Mouse (Mus musculus) forebrain, embryonic 11.5 days (tissue): ENCODE results near the gene Cdc42se2. TPM values are rescaled to one million over a fixed set of nuclear protein-coding genes. Genes with fewer than 3 reads are reported as not detected.

ENCODE experiments used
- ATAC-seq: fragments of 200-750 bp; cut with Nextera tagmentation; replicated peaks from 2 replicates; pipeline ENCODE4 v1.8.0; 2017; ENCODE audit warnings: moderate TSS enrichment; ENCODE audit not compliant: low FRiP score
- DNase-seq: peaks from one replicate; pipeline ENCODE4 v3.0.0-alpha.2; 2017; ENCODE audit warnings: low spot score
- H3K27ac ChIP-seq: fragments of 300-500 bp; sonication (generic); 2 replicates; pipeline ENCODE4 v1.5.1; 2014; ENCODE audit warnings: low read depth, low read length
- H3K27me3 ChIP-seq: fragments of 300-500 bp; sonication (generic); 2 replicates; pipeline ENCODE4 v1.6.1; 2014; ENCODE audit warnings: mild to moderate bottlenecking, low read length, mixed read lengths; ENCODE audit not compliant: control insufficient read depth, insufficient read depth
- H3K36me3 ChIP-seq: fragments of 300-500 bp; sonication (generic); 2 replicates; pipeline ENCODE4 v1.6.1; 2014; ENCODE audit warnings: mild to moderate bottlenecking, low read length, moderate library complexity, mixed read lengths; ENCODE audit not compliant: control insufficient read depth, insufficient read depth
- H3K4me1 ChIP-seq: fragments of 300-500 bp; sonication (generic); replicated peaks from 2 replicates; pipeline ENCODE4 v1.6.1; 2014; ENCODE audit warnings: low read length, mixed read lengths; ENCODE audit not compliant: control insufficient read depth, insufficient read depth
- H3K4me2 ChIP-seq: fragments of 300-500 bp; sonication (generic); 2 replicates; pipeline ENCODE4 v1.6.1; 2014; ENCODE audit warnings: low read depth, mild to moderate bottlenecking, low read length, moderate library complexity, mixed read lengths; ENCODE audit not compliant: severe bottlenecking
- H3K4me3 ChIP-seq: fragments of 300-500 bp; sonication (generic); 2 replicates; pipeline ENCODE4 v1.5.1; 2014; ENCODE audit warnings: low read depth, low read length
- H3K9ac ChIP-seq: fragments of 300-500 bp; sonication (generic); 2 replicates; pipeline ENCODE4 v1.6.1; 2014; ENCODE audit warnings: low read length
- H3K9me3 ChIP-seq: fragments of 300-500 bp; sonication (generic); 2 replicates; pipeline ENCODE4 v1.6.1; 2016; ENCODE audit warnings: low read length, mixed read lengths; ENCODE audit not compliant: control insufficient read depth
- WGBS: fragments of 180-500 bp; shearing (Covaris S2); extraction: QIAGEN DNeasy Blood & Tissue Kit; methylation state at CpG from one replicate; pipeline ENCODE4 v1.1.7; 2014; 5-methylcytosine and 5-hydroxymethylcytosine counted together
- polyA plus RNA-seq: library from polyadenylated mRNA; unstranded; fragments of >200 nt; fragmentation: Nextera tagmentation; extraction: Ambion mirVana; gene quantifications from 2 replicates; pipeline ENCODE4 v1.2.1, GENCODE M21; 2014

The Cdc42se2 gene
- polyA plus RNA-seq, 1 experiment from 2014 or later = 221 TPM

GRCm38 (mm10) chr11:54701848-54702247, 85.6 kb downstream of the Cdc42se2 start:
- WGBS = 98% methylated on average over 8 of the region's 8 CpGs
- no peak overlapping the region for H3K4me2 ChIP-seq

DNA sequence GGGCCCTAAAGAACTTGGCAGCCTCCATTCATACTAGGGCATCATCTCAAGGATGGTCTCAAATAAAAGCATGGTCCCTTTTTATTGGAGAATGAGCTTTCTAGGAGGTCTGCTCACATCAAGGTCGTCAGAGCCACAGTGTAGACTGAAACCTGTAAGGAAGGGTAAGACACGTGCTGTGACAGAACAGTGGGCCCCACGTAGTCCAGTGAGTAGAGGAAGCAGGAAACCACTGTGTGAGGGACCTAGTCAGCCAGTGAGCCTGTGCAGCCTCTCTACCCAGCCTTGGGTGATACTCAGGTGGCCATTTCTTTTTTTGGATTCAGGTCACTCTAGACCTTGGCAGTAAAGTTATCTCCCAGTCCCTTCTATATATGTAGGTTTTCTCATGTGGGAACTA, 87.5 kb downstream of the Cdc42se2 start:
- ATAC-seq = no peak
- 89% methylated on average over 3 of the region's 3 CpGs for WGBS

More at GRCm38 (mm10) chr11:54701848-54702247, 85.6 kb downstream of the Cdc42se2 start:
- no peaks in the 10 kb centered on the region for H3K9me3 ChIP-seq
- ATAC-seq (no peak), DNase-seq (no peak)
- H3K27me3 ChIP-seq = no peaks in the 10 kb centered on the region
- H3K4me1 ChIP-seq = no peaks in the 10 kb centered on the region
- no peak overlapping the region for H3K9ac ChIP-seq
- no peak overlapping the region for H3K27ac ChIP-seq
- H3K4me3 ChIP-seq = no peak overlapping the region
- no peaks in the 10 kb centered on the region; the same call in 1 of the 2 replicates for H3K36me3 ChIP-seq

DNA sequence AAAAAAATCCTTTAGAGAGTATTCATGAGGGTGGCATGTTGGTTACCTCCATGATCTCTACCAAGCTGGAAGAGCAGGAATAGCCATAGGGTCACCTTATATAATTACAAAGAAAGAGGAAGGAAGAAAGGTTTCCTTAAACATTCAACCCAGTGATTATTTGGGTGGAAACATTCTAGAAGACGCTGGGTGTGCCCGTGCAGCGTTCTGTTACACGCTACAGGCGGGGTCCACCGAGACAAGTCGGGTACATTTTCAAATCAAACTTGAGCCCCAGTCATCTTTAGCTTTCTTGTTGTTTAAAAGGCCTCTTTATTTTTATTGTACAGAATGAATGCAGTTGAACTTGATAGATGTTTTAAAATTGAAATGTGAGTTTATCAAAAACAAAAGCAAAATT, 88.8 kb downstream of the Cdc42se2 start:
- 92% methylated on average over 7 of the region's 7 CpGs for WGBS
- Histone ChIP-seq H3K4me3 (no peak overlapping the region), H3K27ac (no peak overlapping the region), H3K36me3 (no peaks in the 10 kb centered on the region; the same call in 1 of the 2 replicates), H3K9me3 (no peaks in the 10 kb centered on the region), H3K4me2 (no peak overlapping the region), H3K9ac (no peak overlapping the region), H3K4me1 (no peaks in the 10 kb centered on the region), H3K27me3 (no peaks in the 10 kb centered on the region)
- ATAC-seq (no peak), DNase-seq (no peak)

More for the DNA sequence above, 87.5 kb downstream of the Cdc42se2 start:
- H3K27me3 ChIP-seq = no peaks in the 10 kb centered on the region
- no peaks in the 10 kb centered on the region for H3K9me3 ChIP-seq
- no peak for DNase-seq
- no peak overlapping the region for H3K4me3 ChIP-seq
- H3K4me2 ChIP-seq = no peak overlapping the region
- H3K4me1 ChIP-seq = no peaks in the 10 kb centered on the region
- no peaks in the 10 kb centered on the region; the same call in 1 of the 2 replicates for H3K36me3 ChIP-seq
- H3K9ac ChIP-seq = no peak overlapping the region
- no peak overlapping the region for H3K27ac ChIP-seq

GRCm38 (mm10) chr11:54697611-54698010, 89.9 kb downstream of the Cdc42se2 start:
- no peaks in the 10 kb centered on the region for H3K27me3 ChIP-seq
- no peaks in the 10 kb centered on the region for H3K4me1 ChIP-seq
- DNase-seq (no peak), ATAC-seq (no peak)
- no peaks in the 10 kb centered on the region for H3K9me3 ChIP-seq
- WGBS = 92% methylated on average over 5 of the region's 5 CpGs
- no peak overlapping the region for H3K9ac ChIP-seq
- H3K27ac ChIP-seq = no peak overlapping the region
- H3K4me2 ChIP-seq = no peak overlapping the region
- no peaks in the 10 kb centered on the region; the same call in 1 of the 2 replicates for H3K36me3 ChIP-seq
- H3K4me3 ChIP-seq = no peak overlapping the region

DNA sequence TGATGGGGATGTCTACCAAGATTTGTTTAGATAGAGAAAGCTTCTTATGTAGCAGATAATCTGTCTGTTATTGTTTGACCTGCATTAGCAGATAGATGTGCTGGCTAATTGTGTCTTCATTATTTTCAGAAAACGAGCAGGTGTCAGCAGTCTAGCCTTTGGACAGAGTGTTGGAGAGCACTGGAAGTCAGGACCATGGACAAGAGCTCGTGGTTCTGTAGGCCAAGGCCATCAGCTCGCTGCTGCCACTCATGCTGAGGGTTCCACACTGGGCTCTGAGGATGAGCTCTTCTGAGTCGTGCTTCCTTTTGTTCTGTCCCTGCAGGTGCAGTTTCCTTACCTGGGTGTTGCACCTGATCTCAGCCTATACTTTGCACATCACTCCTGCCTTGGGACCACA, 91.5 kb downstream of the Cdc42se2 start:
- H3K4me2 ChIP-seq = no peak overlapping the region
- H3K9me3 ChIP-seq = no peaks in the 10 kb centered on the region
- H3K4me1 ChIP-seq = no peaks in the 10 kb centered on the region
- H3K36me3 ChIP-seq = no peaks in the 10 kb centered on the region; the same call in 1 of the 2 replicates
- no peak for DNase-seq
- H3K9ac ChIP-seq = no peak overlapping the region
- ATAC-seq = no peak
- H3K27ac ChIP-seq = no peak overlapping the region
- WGBS = 81% methylated on average over 4 of the region's 4 CpGs
- H3K27me3 ChIP-seq = no peaks in the 10 kb centered on the region
- no peak overlapping the region for H3K4me3 ChIP-seq

GRCm38 (mm10) chr11:54694291-54694690, 93.2 kb downstream of the Cdc42se2 start:
- no peak overlapping the region for H3K9ac ChIP-seq
- H3K9me3 ChIP-seq = no peaks in the 10 kb centered on the region
- ATAC-seq (no peak), DNase-seq (no peak)
- no peak overlapping the region for H3K4me3 ChIP-seq
- 93% methylated on average over 8 of the region's 8 CpGs for WGBS
- H3K27me3 ChIP-seq = no peaks in the 10 kb centered on the region
- H3K36me3 ChIP-seq = no peaks in the 10 kb centered on the region; the same call in 1 of the 2 replicates
- H3K27ac ChIP-seq = no peak overlapping the region
- no peaks in the 10 kb centered on the region for H3K4me1 ChIP-seq
- no peak overlapping the region for H3K4me2 ChIP-seq

DNA sequence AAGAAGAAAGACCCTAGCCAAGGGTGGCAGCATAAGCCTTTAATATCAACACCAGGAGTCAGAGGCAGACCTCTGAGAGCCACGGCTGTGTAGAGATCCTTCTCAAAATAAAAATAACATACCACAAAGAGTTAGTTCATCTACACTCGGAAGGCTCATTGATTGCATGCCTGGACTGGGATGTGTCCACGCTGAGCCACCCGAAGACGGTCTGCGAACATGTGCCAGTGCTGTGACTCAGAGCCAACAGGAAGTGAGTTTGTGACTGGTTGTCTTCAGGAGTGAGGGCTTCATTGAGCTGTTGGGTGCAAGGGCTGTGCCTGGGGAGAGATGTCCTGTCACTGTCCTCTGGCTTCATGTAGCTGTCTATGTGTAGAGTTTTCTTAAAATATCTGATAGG, 93.8 kb downstream of the Cdc42se2 start:
- no peak for ATAC-seq

GRCm38 (mm10) chr11:54691179-54691578, 96.3 kb downstream of the Cdc42se2 start:
- no peak overlapping the region for H3K9ac ChIP-seq
- H3K27me3 ChIP-seq = no peaks in the 10 kb centered on the region
- 90% methylated on average over 4 of the region's 4 CpGs for WGBS
- H3K36me3 ChIP-seq = no peaks in the 10 kb centered on the region; the same call in 1 of the 2 replicates
- DNase-seq = no peak
- H3K4me1 ChIP-seq = no peaks in the 10 kb centered on the region
- no peak overlapping the region for H3K4me3 ChIP-seq
- H3K27ac ChIP-seq = no peak overlapping the region
- no peak for ATAC-seq
- no peak overlapping the region for H3K4me2 ChIP-seq
- H3K9me3 ChIP-seq = no peaks in the 10 kb centered on the region

More for the DNA sequence above, 93.8 kb downstream of the Cdc42se2 start:
- H3K4me1 ChIP-seq = no peaks in the 10 kb centered on the region
- 93% methylated on average over 6 of the region's 6 CpGs for WGBS
- H3K4me3 ChIP-seq = no peak overlapping the region
- H3K9me3 ChIP-seq = no peaks in the 10 kb centered on the region
- H3K9ac ChIP-seq = no peak overlapping the region
- H3K36me3 ChIP-seq = no peaks in the 10 kb centered on the region; the same call in 1 of the 2 replicates
- H3K4me2 ChIP-seq = no peak overlapping the region
- no peak for DNase-seq
- no peak overlapping the region for H3K27ac ChIP-seq
- no peaks in the 10 kb centered on the region for H3K27me3 ChIP-seq

DNA sequence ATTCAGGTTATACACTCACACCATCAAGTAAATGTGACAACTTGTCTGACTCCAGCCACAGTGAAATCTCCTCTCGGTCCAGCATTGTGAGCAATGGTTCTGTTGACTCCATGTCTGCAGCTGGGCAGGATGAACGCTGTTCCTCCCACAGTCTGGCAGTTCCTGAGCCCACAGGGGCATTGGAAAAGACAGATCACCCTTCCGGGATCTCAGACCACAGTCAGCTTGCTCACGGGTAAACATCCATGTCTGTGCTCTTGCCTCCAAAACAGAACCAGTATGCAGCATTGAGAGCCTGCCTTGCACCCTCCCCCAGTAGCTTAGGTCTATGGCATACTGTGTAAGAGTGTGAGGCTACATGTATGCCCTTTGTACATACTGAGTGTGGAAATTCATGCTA, 97.3 kb downstream of the Cdc42se2 start:
- Histone ChIP-seq H3K4me1 (no peaks in the 10 kb centered on the region), H3K9me3 (no peaks in the 10 kb centered on the region), H3K27me3 (no peaks in the 10 kb centered on the region), H3K9ac (no peak overlapping the region), H3K36me3 (no peaks in the 10 kb centered on the region; the same call in 1 of the 2 replicates), H3K4me3 (no peak overlapping the region), H3K27ac (no peak overlapping the region), H3K4me2 (no peak overlapping the region)
- ATAC-seq (no peak), DNase-seq (no peak)
- WGBS = 94% methylated on average over 4 of the region's 4 CpGs
